Mouse (Mus musculus) testis, adult 2 months (tissue): ENCODE data around the gene Zbtb34. TPM values are rescaled to one million over a fixed set of nuclear protein-coding genes. Genes with fewer than 3 reads are reported as not detected.

Source experiments
- H3K27ac ChIP-seq: fragments of 200-500 bp; 2 replicates; pipeline ENCODE4 v1.5.1; 2012; ENCODE audit warnings: low read depth, low read length; ENCODE audit not compliant: control insufficient read depth, insufficient read depth
- H3K27me3 ChIP-seq: fragments of 200-500 bp; 2 replicates; pipeline ENCODE4 v1.6.1; 2012; ENCODE audit warnings: mild to moderate bottlenecking, low read length, moderate library complexity; ENCODE audit not compliant: control insufficient read depth, insufficient read depth
- H3K36me3 ChIP-seq: fragments of 200-500 bp; 2 replicates; pipeline ENCODE4 v1.6.1; 2012; ENCODE audit warnings: mild to moderate bottlenecking, low read length; ENCODE audit not compliant: control insufficient read depth, insufficient read depth
- H3K4me1 ChIP-seq: fragments of 200-500 bp; 2 replicates; pipeline ENCODE4 v1.6.1; 2012; ENCODE audit warnings: low read length; ENCODE audit not compliant: control insufficient read depth, insufficient read depth
- H3K4me3 ChIP-seq: fragments of 200-500 bp; 2 replicates; pipeline ENCODE4 v1.5.1; 2012; ENCODE audit warnings: low read depth, mild to moderate bottlenecking, low read length, moderate library complexity, mixed read lengths; ENCODE audit not compliant: control insufficient read depth
- CTCF ChIP-seq: fragments of 200-500 bp; IDR thresholded peaks from 2 replicates; pipeline ENCODE4 v1.5.1; 2012; ENCODE audit warnings: low read depth, mild to moderate bottlenecking, inconsistent platforms, low read length, moderate library complexity; ENCODE audit not compliant: control insufficient read depth, insufficient read depth, insufficient replicate concordance
- POLR2A ChIP-seq: fragments of 200-500 bp; IDR thresholded peaks from 2 replicates; pipeline ENCODE4 v1.6.1; 2012; ENCODE audit warnings: low read depth, mild to moderate bottlenecking, inconsistent platforms, low read length, moderate library complexity; ENCODE audit not compliant: control insufficient read depth
- polyA plus RNA-seq: library from polyadenylated mRNA; depleted of rRNA; stranded (reverse); fragments of >200 nt; gene quantifications from 2 replicates; pipeline ENCODE4 v1.2.3, GENCODE M21; 2012; rRNA removed

The Zbtb34 gene
- polyA plus RNA-seq, 1 experiment = 10.5 TPM

GRCm38 (mm10) chr2:33359184-33359583, 71.9 kb downstream of the Zbtb34 start:
- TF ChIP-seq POLR2A (no peak), CTCF (no peak)
- Histone ChIP-seq H3K4me1 (no peaks in the 10 kb centered on the region), H3K27me3 (no peaks in the 10 kb centered on the region), H3K4me3 (no peak overlapping the region), H3K27ac (no peak overlapping the region), H3K36me3 (no peaks in the 10 kb centered on the region)

- TF ChIP-seq POLR2A (no peak), CTCF (no peak)
- Histone ChIP-seq H3K27ac (no peak overlapping the region), H3K4me1 (no peaks in the 10 kb centered on the region), H3K4me3 (no peak overlapping the region), H3K27me3 (no peaks in the 10 kb centered on the region), H3K36me3 (no peaks in the 10 kb centered on the region)
These were observed 73.8 kb downstream of the Zbtb34 start for GRCm38 (mm10) chr2:33357250-33357838.

Other genes starting within 250 kb of the Zbtb34 start
- 3.1 and 4.5 TPM in 2 replicates for gene Angptl2, start 215.3 kb downstream of the Zbtb34 start, polyA plus RNA-seq
- gene Ralgps1, start 59.8 kb downstream of the Zbtb34 start, polyA plus RNA-seq = 33.0 and 35.6 TPM in 2 replicates
- gene Zbtb43, start 37.2 kb upstream of the Zbtb34 start, polyA plus RNA-seq = 4.7 and 5.4 TPM in 2 replicates
- 0.09 and 0.14 TPM in 2 replicates for gene Lmx1b, start 209.2 kb upstream of the Zbtb34 start, polyA plus RNA-seq